Mouse (Mus musculus) frontal cortex, postnatal 25 days (tissue): Measurements from ENCODE around the gene Micall1.

Experiments used
- DNase-seq, 2 experiments: peaks; one replicate each; pipeline ENCODE4 v3.0.0; 2022; ENCODE audit warnings: low spot score in 2 of 2

Micall1 gene

DNA sequence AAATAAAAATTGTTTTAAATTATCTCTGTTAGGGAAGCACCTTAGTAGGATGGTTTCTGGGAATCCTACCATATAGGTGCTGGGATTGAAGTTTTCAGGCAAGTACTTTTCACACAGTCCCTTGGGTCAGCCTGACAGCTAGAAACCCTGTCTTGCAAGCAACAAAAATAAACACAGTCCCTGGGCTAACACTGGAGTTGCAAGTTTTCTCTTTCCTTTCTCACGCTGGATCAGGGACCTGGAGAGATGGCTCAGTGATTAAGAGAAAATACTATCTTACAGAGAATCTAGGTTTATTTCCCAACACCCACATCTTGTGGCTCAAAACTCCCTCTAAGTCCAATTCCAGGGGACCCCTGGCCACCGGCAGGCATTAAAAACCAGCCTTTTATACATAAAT is 11.6 kb upstream of the Micall1 start:
- DNase-seq = no peak

DNA sequence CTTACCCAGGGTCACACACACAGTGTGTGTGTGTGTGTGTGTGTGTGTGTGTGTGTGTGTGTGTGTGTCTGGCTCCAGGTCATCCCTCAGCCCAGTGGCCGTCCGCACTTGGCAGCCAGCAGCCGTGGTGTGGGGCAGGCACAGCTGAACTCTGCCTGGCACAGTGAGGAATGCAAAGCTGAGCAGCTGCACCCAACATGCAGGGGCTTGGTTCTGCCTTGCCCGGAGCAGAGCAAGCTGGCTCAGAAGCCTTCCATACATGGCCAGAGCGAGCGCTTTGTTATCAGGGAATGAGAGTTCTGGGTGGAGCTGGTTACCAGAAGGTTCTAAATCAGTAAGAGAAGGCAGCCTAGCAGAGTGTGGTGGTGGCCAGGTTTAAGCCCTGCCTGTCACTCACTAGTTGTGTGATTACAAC is 11.1 kb upstream of the Micall1 start:
- no peak for DNase-seq

- no peak for DNase-seq
Measured at GRCm38 (mm10) chr15:79098220-79098619, 10.5 kb upstream of the Micall1 start.

GRCm38 (mm10) chr15:79098868-79099267 is 9.8 kb upstream of the Micall1 start:
- no peak for DNase-seq

GRCm38 (mm10) chr15:79099456-79099855 is 9.2 kb upstream of the Micall1 start:
- no peak for DNase-seq

GRCm38 (mm10) chr15:79100391-79100790 is 8.3 kb upstream of the Micall1 start:
- no peak for DNase-seq

DNA sequence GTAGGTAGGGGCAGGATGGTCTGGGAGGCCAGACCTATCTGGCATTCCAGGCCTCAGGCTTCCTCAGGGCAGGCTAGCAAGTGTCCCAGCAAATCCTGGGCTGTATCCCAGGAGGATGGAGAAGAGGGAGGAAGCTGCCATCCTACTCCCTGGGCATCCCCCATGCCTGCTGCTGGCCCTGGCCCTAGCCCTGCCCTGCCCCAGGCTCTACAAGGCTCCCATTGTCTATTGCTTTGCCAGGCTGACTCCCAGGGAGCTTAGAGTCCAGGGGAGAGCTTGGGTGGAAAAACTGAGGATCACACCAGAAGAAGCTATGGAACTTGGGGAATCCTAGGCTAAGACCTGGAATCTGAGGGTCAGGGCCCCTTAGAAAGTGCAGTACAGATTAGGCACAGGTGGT is 7.2 kb upstream of the Micall1 start:
- DNase-seq = no peak

DNA sequence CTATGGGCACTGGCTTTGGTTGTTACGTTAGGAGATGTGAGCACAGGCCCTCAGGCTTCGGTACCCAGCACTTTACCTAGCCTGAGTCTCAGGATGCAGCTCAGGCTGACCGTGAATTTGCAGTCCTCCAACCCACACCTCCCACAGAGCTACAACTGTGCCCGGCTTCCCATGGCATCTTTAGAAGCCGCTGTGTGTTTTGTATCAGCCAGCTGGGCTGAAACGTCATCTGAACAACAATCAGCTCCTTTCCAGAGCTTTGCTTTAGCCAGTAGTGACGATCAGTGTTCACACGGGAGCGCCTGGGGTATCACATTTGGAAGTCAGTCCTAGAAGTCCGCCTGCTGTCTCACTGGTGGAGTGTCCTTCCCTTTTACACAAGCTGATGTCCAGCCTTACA is 5.4 kb upstream of the Micall1 start:
- no peak for DNase-seq

DNA sequence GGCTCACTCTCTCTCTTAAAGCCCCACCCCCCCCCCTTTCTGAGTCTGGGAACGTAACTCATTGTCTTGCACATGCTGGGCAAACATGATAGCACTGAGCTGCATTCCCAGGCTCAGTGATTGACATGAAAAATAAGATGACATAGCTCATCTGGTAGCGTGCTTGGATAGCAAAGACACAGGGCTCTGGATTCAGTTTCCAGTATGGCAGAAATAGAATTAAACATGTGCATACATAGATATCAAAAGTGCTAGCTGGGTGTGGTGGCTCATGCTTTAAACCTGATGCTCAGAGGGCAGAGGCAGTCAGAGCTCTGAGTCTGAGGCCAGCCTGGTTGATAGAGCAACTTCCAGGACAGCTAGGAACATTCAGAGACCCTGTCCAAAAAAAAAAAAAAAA is 2.9 kb upstream of the Micall1 start:
- no peak for DNase-seq

- no peak for DNase-seq
Measured at GRCm38 (mm10) chr15:79107966-79108365, 732 bp upstream of the Micall1 start.

DNA sequence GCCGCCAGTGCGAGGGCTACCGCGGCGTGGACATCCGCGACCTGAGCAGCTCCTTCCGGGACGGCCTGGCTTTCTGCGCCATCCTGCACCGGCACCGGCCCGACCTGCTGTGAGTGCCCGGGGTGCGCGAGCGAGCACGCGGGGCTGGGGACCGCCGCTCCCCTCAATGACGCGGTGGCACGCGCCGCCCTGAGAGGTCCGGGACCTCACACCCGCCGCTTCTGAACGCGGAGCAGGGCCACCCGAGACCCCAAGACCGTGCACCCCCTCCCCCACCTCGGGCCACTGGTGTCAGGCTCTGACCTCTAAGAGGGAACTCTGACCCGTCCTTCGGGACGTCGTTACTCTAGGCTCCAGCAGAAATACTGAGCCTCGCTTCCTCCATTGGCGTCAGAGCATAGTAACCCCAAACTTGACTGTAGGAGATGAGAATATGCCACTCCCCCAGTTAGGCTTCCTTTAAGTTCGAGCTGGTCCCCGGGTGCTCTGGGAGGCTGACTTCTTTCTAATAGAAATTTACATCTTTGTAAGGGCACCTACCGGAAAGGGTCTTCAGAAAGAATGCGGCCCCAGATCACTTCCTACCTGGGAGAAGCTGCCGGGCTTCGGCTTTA is 730 bp downstream of the Micall1 start:
- DNase-seq = no peak

DNA sequence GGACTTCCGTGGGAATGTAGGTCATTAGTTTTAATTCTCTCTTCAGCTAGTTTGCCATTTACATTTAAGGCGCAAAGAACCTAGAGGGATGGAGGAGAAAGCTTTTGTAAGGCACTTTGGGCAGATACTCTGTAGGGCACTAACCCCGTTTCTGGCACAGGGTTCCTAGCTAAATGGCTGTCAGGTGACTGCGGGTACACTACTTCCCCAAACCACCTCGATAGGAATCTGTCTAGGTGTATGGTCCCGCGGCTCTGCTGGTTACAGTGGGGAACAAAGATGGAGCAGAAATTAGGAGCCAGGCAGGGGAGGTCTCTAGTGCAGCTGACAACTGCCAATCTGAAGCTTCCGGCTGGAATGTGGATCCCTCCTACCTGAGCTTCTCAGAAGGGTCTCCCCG is 1.3 kb downstream of the Micall1 start:
- DNase-seq = no peak

DNA sequence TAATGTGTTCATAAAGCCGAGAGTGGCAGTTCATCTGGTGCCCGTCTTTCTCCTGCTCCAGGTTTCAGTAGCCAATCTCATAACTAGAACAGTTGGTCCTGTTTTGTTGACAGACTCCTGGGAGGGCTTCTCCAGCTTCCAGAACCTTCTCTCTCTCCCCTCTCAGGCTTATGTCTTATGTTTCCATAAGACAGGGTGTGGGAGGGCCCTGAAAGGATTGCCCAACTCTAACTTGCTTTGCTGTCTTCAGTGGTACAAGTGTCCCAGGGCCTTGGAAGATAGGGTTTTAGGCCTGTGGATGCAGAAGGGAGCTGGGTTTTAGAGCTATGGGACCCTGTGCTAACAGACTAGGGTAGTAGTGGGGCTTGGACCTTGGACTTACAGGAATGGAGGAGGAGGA is 1.8 kb downstream of the Micall1 start:
- no peak for DNase-seq

DNA sequence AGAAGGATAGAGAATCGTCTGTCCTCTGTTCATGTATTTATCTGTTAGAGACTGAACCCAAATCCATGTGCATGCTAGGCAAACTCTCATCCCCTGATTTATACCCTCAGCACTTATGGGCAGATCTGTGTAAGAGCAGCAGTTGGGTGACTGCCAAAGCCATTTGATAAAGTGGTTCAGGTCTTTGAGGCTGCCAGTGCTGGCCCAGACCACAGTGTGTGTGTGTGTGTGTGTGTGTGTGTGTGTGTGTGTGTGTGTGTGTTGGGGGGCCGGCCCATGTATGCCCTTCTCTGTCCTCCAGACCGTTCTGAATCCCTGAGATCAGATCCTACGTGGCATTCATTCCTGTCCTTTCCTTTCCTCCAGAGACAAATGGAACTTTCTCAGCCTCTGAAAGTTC is 3.1 kb downstream of the Micall1 start:
- DNase-seq = no peak

DNA sequence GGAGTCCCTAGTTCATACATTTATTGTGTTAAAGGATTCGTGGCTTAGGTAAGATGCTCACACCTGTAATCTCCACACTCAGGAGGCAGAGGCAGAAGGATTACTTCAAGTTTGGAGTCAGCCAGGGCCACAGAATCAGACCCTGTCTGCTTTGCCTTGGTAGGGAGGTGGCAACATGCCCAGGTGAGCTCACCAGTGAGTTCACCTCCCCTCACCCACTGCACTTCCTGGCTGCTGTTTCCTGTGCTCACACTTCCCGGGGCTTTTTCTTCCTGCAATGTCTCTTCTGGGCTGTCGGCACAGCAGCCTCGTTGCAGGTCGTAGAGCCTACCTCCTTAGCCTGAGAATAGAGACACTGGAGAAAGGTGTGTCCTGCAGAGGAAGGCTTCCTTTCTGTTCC is 6.6 kb downstream of the Micall1 start:
- no peak for DNase-seq

DNA sequence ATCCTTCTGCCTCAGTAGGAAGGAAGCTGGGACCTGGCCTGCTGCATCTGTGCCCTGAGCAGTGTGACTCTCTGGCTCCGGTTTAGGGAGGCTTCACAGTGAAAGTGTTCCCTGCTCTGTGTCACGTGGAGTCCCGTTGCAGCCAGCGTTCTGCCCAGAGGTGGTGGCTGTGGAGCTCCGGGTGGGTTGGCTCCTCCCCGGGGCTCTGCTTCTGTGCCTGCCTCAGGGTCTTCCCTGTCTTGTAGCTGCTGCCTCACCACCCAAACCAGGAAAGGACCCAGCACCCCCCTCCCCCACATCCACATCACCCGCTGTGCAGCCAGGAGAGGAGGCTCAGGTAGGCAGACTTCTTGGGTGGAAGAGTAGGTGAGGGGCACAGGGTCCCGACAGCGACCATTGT is 10.8 kb downstream of the Micall1 start:
- DNase-seq = no peak

DNA sequence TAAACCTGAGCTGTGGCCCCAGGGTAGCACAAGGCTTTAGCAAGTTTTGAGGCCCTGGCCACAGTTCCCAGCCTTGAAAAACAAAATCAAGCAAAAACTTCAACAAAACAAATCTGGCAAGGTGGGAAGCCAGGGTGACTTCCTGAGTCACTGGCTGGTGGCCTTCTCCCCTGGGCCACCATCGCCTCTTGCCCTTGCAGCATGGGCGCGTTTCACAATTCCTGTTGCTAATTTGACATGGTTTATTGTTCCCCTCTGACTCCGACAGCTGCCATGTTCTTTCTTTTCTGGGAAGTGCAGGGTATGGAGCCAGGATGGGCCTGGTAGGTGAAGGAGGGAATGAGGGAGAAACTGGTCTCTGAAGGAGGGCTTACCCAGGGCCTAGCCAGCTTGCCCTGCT is 13.4 kb downstream of the Micall1 start:
- DNase-seq = no peak

- no peak for DNase-seq
Measured at GRCm38 (mm10) chr15:79122546-79122945, 13.8 kb downstream of the Micall1 start.

GRCm38 (mm10) chr15:79123751-79124150 is 15.1 kb downstream of the Micall1 start:
- no peak for DNase-seq

- no peak for DNase-seq
Measured at GRCm38 (mm10) chr15:79124331-79124875, 15.7 kb downstream of the Micall1 start.

DNA sequence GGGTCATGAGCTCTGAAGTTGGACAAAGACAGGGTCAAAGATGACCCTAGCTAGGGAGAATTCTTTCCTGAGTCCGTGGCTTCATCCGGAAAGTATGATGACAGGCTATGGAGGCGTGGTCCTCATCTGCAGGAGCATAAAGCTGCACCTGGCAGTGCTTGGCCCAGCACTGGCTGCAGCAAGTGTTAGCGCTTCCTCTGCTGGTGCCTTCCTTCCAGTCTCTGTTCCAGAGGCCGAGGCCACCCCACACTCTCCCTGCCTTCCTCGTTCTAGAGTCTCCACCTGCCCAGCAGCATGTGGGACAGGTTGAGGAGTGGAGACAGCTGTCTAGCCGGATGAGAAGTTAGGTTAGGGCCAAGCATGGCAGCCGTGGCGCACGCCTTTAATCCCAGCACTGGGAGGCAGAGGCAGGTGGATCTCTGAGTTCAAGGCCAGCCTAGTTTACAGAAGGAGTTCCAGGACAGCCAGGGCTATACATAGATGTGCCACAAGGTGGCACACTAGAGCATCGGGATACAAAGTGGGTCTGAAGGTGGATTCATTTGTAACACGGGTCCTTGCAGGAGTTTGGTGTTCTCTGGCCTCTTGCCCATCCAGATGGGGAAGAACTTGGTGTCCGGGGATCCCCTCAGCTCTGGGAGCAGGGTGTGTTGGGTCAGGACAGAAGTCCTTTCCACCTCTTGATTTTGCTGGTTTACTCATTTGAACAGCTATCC is 17.7 kb downstream of the Micall1 start:
- DNase-seq = peak in 1 of 2 experiments; percentile 32

GRCm38 (mm10) chr15:79127101-79127500 is 18.4 kb downstream of the Micall1 start:
- no peak for DNase-seq

DNA sequence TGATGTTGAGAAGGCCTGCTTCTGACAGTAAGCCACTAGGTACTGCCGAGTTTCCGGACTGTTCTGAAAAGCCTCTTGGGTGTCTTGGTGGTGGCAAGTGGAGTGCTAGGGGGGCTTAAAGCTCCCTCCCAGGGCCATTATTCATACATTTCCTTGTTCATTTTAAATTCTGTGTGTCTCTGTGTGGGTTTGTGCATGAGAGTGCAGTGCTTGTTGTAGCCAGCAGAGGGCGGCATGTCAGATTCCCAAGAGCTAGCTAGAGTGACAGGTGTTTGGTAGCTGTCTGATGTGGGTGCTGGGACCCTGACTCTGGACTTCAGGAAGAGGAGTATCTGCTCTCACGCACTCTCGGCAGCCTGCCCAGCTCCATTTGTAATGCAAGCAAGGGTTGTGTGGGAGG is 19.5 kb downstream of the Micall1 start:
- no peak for DNase-seq
